Comparison of ENCODE assay signal across 8 mouse cellular contexts in genomic region chr11:55497885-55498284, GRCm38 (mm10). TPM values are rescaled to one million over a fixed set of nuclear protein-coding genes. Genes with fewer than 3 reads are reported as not detected.
DNase-seq lines count a peak whose midpoint lies in the region; ATAC-seq and TF ChIP-seq lines count a peak whose summit lies in the region.

No protein-coding gene starts in this region.

- H3K27me3 ChIP-seq in heart, embryonic 12.5 days (replicated peaks): no peaks in the 10 kb centered on the region
- no peaks in the 10 kb centered on the region for H3K27me3 ChIP-seq in heart, embryonic 11.5 days (ENCODE audit: control insufficient read depth, insufficient read depth, low read length)
- H3K27me3 ChIP-seq in Patski: no peaks in the 10 kb centered on the region
- H3K27me3 ChIP-seq in neural tube, embryonic 11.5 days (ENCODE audit: control insufficient read depth, insufficient read depth, low read length): no peaks in the 10 kb centered on the region

- CTCF ChIA-PET in Patski (lab: Charles Lee): interaction anchor here (0.9 to 2.7 kb wide), 8 partner anchors 11 to 38 kb away, joined by 3 to 20 read pairs (median 5); partner anchors contain the start of gene Atox1

- H3K9me3 ChIP-seq in heart, embryonic 12.5 days (replicated peaks): no peaks in the 10 kb centered on the region
- H3K9me3 ChIP-seq in heart, embryonic 11.5 days (replicated peaks; ENCODE audit: control insufficient read depth, low read length): no peaks in the 10 kb centered on the region
- no peaks in the 10 kb centered on the region for H3K9me3 ChIP-seq in neural tube, embryonic 11.5 days (ENCODE audit: control insufficient read depth, low read length)

- WGBS in heart, embryonic 12.5 days: 43% methylated on average over 5 of the region's 5 CpGs
- WGBS in heart, embryonic 11.5 days (ENCODE audit: insufficient replicate concordance): 47% methylated on average over 5 of the region's 5 CpGs
- WGBS in neural tube, embryonic 11.5 days: 73% methylated on average over 5 of the region's 5 CpGs

- TF ChIP-seq CTCF in Patski (IDR thresholded peaks at IDR 0.05): peak; percentile 88
- peak; percentile 74 for TF ChIP-seq CTCF in cortical plate, adult 2 months (IDR thresholded peaks at IDR 0.05; ENCODE audit: extremely low read depth, insufficient read depth, low read length)

- H3K4me3 ChIP-seq in heart, embryonic 12.5 days: no peak overlapping the region
- H3K4me3 ChIP-seq in heart, embryonic 11.5 days (ENCODE audit: low read depth, low read length): no peak overlapping the region
- no peak overlapping the region for H3K4me3 ChIP-seq in cortical plate, adult 2 months (ENCODE audit: insufficient read depth, low read length)
- no peak overlapping the region for H3K4me3 ChIP-seq in neural tube, embryonic 11.5 days (ENCODE audit: low read depth, low read length)

- POLR2A ChIA-PET in Patski (lab: Charles Lee): interaction anchor here (0.7 kb wide), 1 partner anchor 61 kb away, joined by 3 read pairs; no protein-coding TSS in a partner anchor

- peaks cover 7% of the 10 kb centered on the region for H3K4me1 ChIP-seq in heart, embryonic 12.5 days (replicated peaks)
- H3K4me1 ChIP-seq in heart, embryonic 11.5 days (ENCODE audit: control insufficient read depth, insufficient read depth, low read length): no peaks in the 10 kb centered on the region
- no peaks in the 10 kb centered on the region for H3K4me1 ChIP-seq in cortical plate, adult 2 months (ENCODE audit: control insufficient read depth, insufficient read depth, low read length)
- no peaks in the 10 kb centered on the region for H3K4me1 ChIP-seq in neural tube, embryonic 11.5 days (ENCODE audit: control insufficient read depth, insufficient read depth, low read length)

- H3K36me3 ChIP-seq in heart, embryonic 12.5 days: peaks cover 93% of the 10 kb centered on the region
- H3K36me3 ChIP-seq in heart, embryonic 11.5 days (ENCODE audit: control insufficient read depth, insufficient read depth, low read length): peaks cover 44% of the 10 kb centered on the region
- H3K36me3 ChIP-seq in neural tube, embryonic 11.5 days (ENCODE audit: control insufficient read depth, insufficient read depth, low read length): peaks cover 15% of the 10 kb centered on the region

- ATAC-seq in heart, embryonic 12.5 days (ENCODE audit: insufficient number of reproducible peaks, low FRiP score): peak; percentile 70; the same call in 1 of the 2 replicates
- no peak for ATAC-seq in heart, embryonic 11.5 days (replicated peaks; ENCODE audit: insufficient number of reproducible peaks, low FRiP score, low TSS enrichment)
- ATAC-seq in Patski: peak; percentile 78
- ATAC-seq in neural tube, embryonic 11.5 days (ENCODE audit: insufficient read depth, low FRiP score, low TSS enrichment): 0 out of 2 replicates have a peak, but pooled peaks have one; percentile 58

- in situ Hi-C loops in Patski (cut with MboI; ENCODE audit: low pct_unique_long_range_greater_than_20kb): no loop called here

- H3K4me2 ChIP-seq in heart, embryonic 12.5 days: no peak overlapping the region
- H3K4me2 ChIP-seq in heart, embryonic 11.5 days: no peak overlapping the region
- H3K4me2 ChIP-seq in neural tube, embryonic 11.5 days (ENCODE audit: low read depth): no peak overlapping the region

- no peak for TF ChIP-seq POLR2A in cortical plate, adult 2 months (IDR thresholded peaks at IDR 0.05; ENCODE audit: extremely low read depth, insufficient read depth, low read length)

- H3K9ac ChIP-seq in heart, embryonic 12.5 days: no peak overlapping the region
- H3K9ac ChIP-seq in heart, embryonic 11.5 days (ENCODE audit: low read depth, low read length): no peak overlapping the region
- H3K9ac ChIP-seq in neural tube, embryonic 11.5 days (ENCODE audit: low read length): no peak overlapping the region

- H3K27ac ChIP-seq in heart, embryonic 12.5 days (ENCODE audit: poor library complexity, severe bottlenecking): no peak overlapping the region
- H3K27ac ChIP-seq in heart, embryonic 11.5 days (ENCODE audit: low read depth, low read length): no peak overlapping the region
- no peak overlapping the region for H3K27ac ChIP-seq in cortical plate, adult 2 months (ENCODE audit: insufficient read depth, low read length)
- no peak overlapping the region for H3K27ac ChIP-seq in neural tube, embryonic 11.5 days (ENCODE audit: low read depth, low read length)

- peak; percentile 12 for DNase-seq in Patski (ENCODE audit: low read depth, low spot score)
- DNase-seq in induced T-regulatory cell, adult 2 months (ENCODE audit: low read depth): peak; percentile 77
- DNase-seq in liver: peak; percentile 41
- DNase-seq in neural tube, embryonic 11.5 days (ENCODE audit: low spot score): peak; percentile 57
- peak; percentile 51 for DNase-seq in thymus, postnatal 4 days

RNA-seq across cellular contexts. Expression of gene G3bp1, which starts 28.4 kb away (rescaled TPM):
- 139 and 140 TPM in 2 replicates for polyA plus RNA-seq in heart, embryonic 12.5 days (2016; fragmentation: Nextera tagmentation; extraction: Ambion mirVana)
- polyA plus RNA-seq in heart, embryonic 11.5 days (2014; fragmentation: Nextera tagmentation; extraction: Ambion mirVana): 125 and 133 TPM in 2 replicates
- 53.9 TPM for polyA plus RNA-seq in Patski (2021)
- polyA plus RNA-seq in cortical plate, adult 2 months (2012; rRNA removed): 23.5 and 23.7 TPM in 2 replicates
- polyA plus RNA-seq in neural tube, embryonic 11.5 days (2014; fragmentation: Nextera tagmentation; extraction: Ambion mirVana): 235 and 236 TPM in 2 replicates

RNA-seq across cellular contexts. Expression of gene Atox1, which starts 36.8 kb away (rescaled TPM):
- polyA plus RNA-seq in heart, embryonic 12.5 days (2016; fragmentation: Nextera tagmentation; extraction: Ambion mirVana): 253 and 258 TPM in 2 replicates
- polyA plus RNA-seq in heart, embryonic 11.5 days (2014; fragmentation: Nextera tagmentation; extraction: Ambion mirVana): 273 and 292 TPM in 2 replicates
- polyA plus RNA-seq in Patski (2021): 254 TPM
- polyA plus RNA-seq in cortical plate, adult 2 months (2012; rRNA removed): 194 and 219 TPM in 2 replicates
- polyA plus RNA-seq in neural tube, embryonic 11.5 days (2014; fragmentation: Nextera tagmentation; extraction: Ambion mirVana): 244 and 248 TPM in 2 replicates

Comparison
In these comparisons a context has a peak if more than half of its experiments do, and no peak if none do; other contexts are left out.
1. DNase-seq: peak in every context shown above with its lines; median percentile 77 in induced T-regulatory cell, adult 2 months; 57 in neural tube, embryonic 11.5 days; 51 in thymus, postnatal 4 days; 41 in liver; 12 in Patski.